Mouse (Mus musculus) kidney, embryonic 16.5 days (tissue): ENCODE data around the gene Pla2g6. TPM values are rescaled to one million over a fixed set of nuclear protein-coding genes. Genes with fewer than 3 reads are reported as not detected.
A peak's percentile ranks its signal among the peaks of the same experiment; 100 is the strongest.

ENCODE experiments used
- ATAC-seq: fragments of 200-750 bp; cut with Nextera tagmentation; 2 replicates; pipeline ENCODE4 v1.8.0; 2017; ENCODE audit warnings: moderate TSS enrichment; ENCODE audit not compliant: low FRiP score, low TSS enrichment
- H3K27ac ChIP-seq: fragments of 300-500 bp; sonication (generic); 2 replicates; pipeline ENCODE4 v1.5.1; 2014; ENCODE audit warnings: low read length
- H3K27me3 ChIP-seq: fragments of 300-500 bp; sonication (generic); 2 replicates; pipeline ENCODE4 v1.6.1; 2014; ENCODE audit warnings: low read length, control low read depth, mixed read lengths; ENCODE audit not compliant: insufficient read depth
- H3K36me3 ChIP-seq: fragments of 300-500 bp; sonication (generic); 2 replicates; pipeline ENCODE4 v1.6.1; 2014; ENCODE audit warnings: low read length, control low read depth, mixed read lengths; ENCODE audit not compliant: insufficient read depth
- H3K4me1 ChIP-seq: fragments of 300-500 bp; sonication (generic); 2 replicates; pipeline ENCODE4 v1.6.1; 2014; ENCODE audit warnings: low read length, control low read depth, mixed read lengths; ENCODE audit not compliant: insufficient read depth
- H3K4me2 ChIP-seq: fragments of 300-500 bp; sonication (generic); replicated peaks from 2 replicates; pipeline ENCODE4 v1.6.1; 2014; ENCODE audit warnings: low read depth, low read length
- H3K4me3 ChIP-seq: fragments of 300-500 bp; sonication (generic); 2 replicates; pipeline ENCODE4 v1.5.1; 2014; ENCODE audit warnings: mild to moderate bottlenecking, low read length
- H3K9ac ChIP-seq: fragments of 300-500 bp; sonication (generic); replicated peaks from 2 replicates; pipeline ENCODE4 v1.6.1; 2014; ENCODE audit warnings: low read length
- H3K9me3 ChIP-seq: fragments of 300-500 bp; sonication (generic); 2 replicates; pipeline ENCODE4 v1.6.1; 2016; ENCODE audit warnings: low read length, control low read depth
- WGBS: fragments of 180-500 bp; shearing (Covaris S2); extraction: QIAGEN DNeasy Blood & Tissue Kit; methylation state at CpG from one replicate; pipeline ENCODE4 v1.1.7; 2014; 5-methylcytosine and 5-hydroxymethylcytosine counted together
- polyA plus RNA-seq: library from polyadenylated mRNA; unstranded; fragments of >200 nt; fragmentation: Nextera tagmentation; extraction: Ambion mirVana; gene quantifications from 2 replicates; pipeline ENCODE4 v1.2.1, GENCODE M21; 2015

Pla2g6 gene
- polyA plus RNA-seq, 1 experiment from 2014 or later, result 18.3 TPM

- Histone ChIP-seq H3K4me1 (no peaks in the 10 kb centered on the region), H3K4me3 (no peak overlapping the region), H3K9ac (no peak overlapping the region), H3K36me3 (no peaks in the 10 kb centered on the region), H3K27ac (no peak overlapping the region), H3K4me2 (no peak overlapping the region), H3K27me3 (no peaks in the 10 kb centered on the region), H3K9me3 (no peaks in the 10 kb centered on the region; the same call in 1 of the 2 replicates)
- 65% methylated on average over 5 of the region's 5 CpGs for WGBS
- ATAC-seq, result no peak
These were observed 10.8 kb upstream of the Pla2g6 start for GRCm38 (mm10) chr15:79338978-79339377.

GRCm38 (mm10) chr15:79335061-79335655 lies 7.0 kb upstream of the Pla2g6 start:
- no peak overlapping the region for H3K9ac ChIP-seq
- H3K4me2 ChIP-seq, result no peak overlapping the region
- no peaks in the 10 kb centered on the region for H3K9me3 ChIP-seq
- H3K27me3 ChIP-seq, result no peaks in the 10 kb centered on the region
- H3K36me3 ChIP-seq, result no peaks in the 10 kb centered on the region
- H3K27ac ChIP-seq, result no peak overlapping the region
- no peak for ATAC-seq
- H3K4me1 ChIP-seq, result no peaks in the 10 kb centered on the region
- 51% methylated on average over 7 of the region's 7 CpGs for WGBS
- no peak overlapping the region for H3K4me3 ChIP-seq

- no peak overlapping the region for H3K4me3 ChIP-seq
- WGBS, result 49% methylated on average over 4 of the region's 4 CpGs
- H3K36me3 ChIP-seq, result no peaks in the 10 kb centered on the region
- no peaks in the 10 kb centered on the region for H3K9me3 ChIP-seq
- no peak for ATAC-seq
- no peak overlapping the region for H3K4me2 ChIP-seq
- H3K4me1 ChIP-seq, result no peaks in the 10 kb centered on the region
- no peak overlapping the region for H3K9ac ChIP-seq
- no peak overlapping the region for H3K27ac ChIP-seq
- no peaks in the 10 kb centered on the region for H3K27me3 ChIP-seq
These were observed 5.2 kb upstream of the Pla2g6 start for GRCm38 (mm10) chr15:79333409-79333808.

GRCm38 (mm10) chr15:79330521-79330920 lies 2.3 kb upstream of the Pla2g6 start:
- no peaks in the 10 kb centered on the region for H3K9me3 ChIP-seq
- ATAC-seq, result no peak
- H3K4me2 ChIP-seq, result no peak overlapping the region
- peak overlapping the region; percentile 2; the same call in 1 of the 2 replicates for H3K27ac ChIP-seq
- no peak overlapping the region for H3K4me3 ChIP-seq
- peaks cover 21% of the 10 kb centered on the region for H3K4me1 ChIP-seq
- WGBS, result 53% methylated on average over 4 of the region's 4 CpGs
- H3K27me3 ChIP-seq, result no peaks in the 10 kb centered on the region
- H3K36me3 ChIP-seq, result no peaks in the 10 kb centered on the region
- H3K9ac ChIP-seq, result no peak overlapping the region

- Histone ChIP-seq H3K27ac (peak overlapping the region; percentile 2; the same call in 1 of the 2 replicates), H3K4me2 (no peak overlapping the region), H3K9me3 (no peaks in the 10 kb centered on the region), H3K9ac (no peak overlapping the region), H3K4me1 (peaks cover 22% of the 10 kb centered on the region), H3K27me3 (no peaks in the 10 kb centered on the region), H3K36me3 (no peaks in the 10 kb centered on the region), H3K4me3 (no peak overlapping the region)
- no peak for ATAC-seq
- WGBS, result 89% methylated on average over 6 of the region's 6 CpGs
These were observed 1.8 kb upstream of the Pla2g6 start for GRCm38 (mm10) chr15:79329979-79330363.

GRCm38 (mm10) chr15:79329346-79329978 lies 1.3 kb upstream of the Pla2g6 start:
- WGBS, result 95% methylated on average over 6 of the region's 6 CpGs

GRCm38 (mm10) chr15:79328939-79329275 lies 717 bp upstream of the Pla2g6 start:
- H3K4me3 ChIP-seq, result no peak overlapping the region
- H3K9ac ChIP-seq, result no peak overlapping the region
- H3K4me2 ChIP-seq, result peak overlapping the region; percentile 84; the same call in 1 of the 2 replicates
- WGBS, result 92% methylated on average over 4 of the region's 4 CpGs
- H3K4me1 ChIP-seq, result peaks cover 28% of the 10 kb centered on the region
- ATAC-seq, result no peak
- no peaks in the 10 kb centered on the region for H3K27me3 ChIP-seq
- H3K27ac ChIP-seq, result no peak overlapping the region; the same call in 1 of the 2 replicates
- H3K36me3 ChIP-seq, result no peaks in the 10 kb centered on the region
- no peaks in the 10 kb centered on the region for H3K9me3 ChIP-seq

More at GRCm38 (mm10) chr15:79329346-79329978, 1.3 kb upstream of the Pla2g6 start:
- no peaks in the 10 kb centered on the region for H3K9me3 ChIP-seq
- H3K9ac ChIP-seq, result no peak overlapping the region
- no peak overlapping the region for H3K4me3 ChIP-seq
- no peaks in the 10 kb centered on the region for H3K36me3 ChIP-seq
- no peak overlapping the region for H3K27ac ChIP-seq
- ATAC-seq, result no peak
- H3K4me2 ChIP-seq, result no peak overlapping the region
- H3K27me3 ChIP-seq, result no peaks in the 10 kb centered on the region
- peaks cover 23% of the 10 kb centered on the region for H3K4me1 ChIP-seq

GRCm38 (mm10) chr15:79326971-79327961 lies 924 bp downstream of the Pla2g6 start:
- peak overlapping the region; percentile 54 for H3K4me3 ChIP-seq
- H3K27me3 ChIP-seq, result no peaks in the 10 kb centered on the region
- no peaks in the 10 kb centered on the region for H3K9me3 ChIP-seq
- 11% methylated on average over 20 of the region's 20 CpGs for WGBS
- no peaks in the 10 kb centered on the region for H3K36me3 ChIP-seq
- peak; percentile 35; the same call in 1 of the 2 replicates for ATAC-seq
- peaks cover 31% of the 10 kb centered on the region for H3K4me1 ChIP-seq
- peak overlapping the region; percentile 76 for H3K9ac ChIP-seq
- H3K4me2 ChIP-seq, result peak overlapping the region; percentile 84
- peak overlapping the region; percentile 91 for H3K27ac ChIP-seq

- no peak overlapping the region for H3K9ac ChIP-seq
- H3K9me3 ChIP-seq, result no peaks in the 10 kb centered on the region
- no peak for ATAC-seq
- H3K4me3 ChIP-seq, result no peak overlapping the region
- H3K4me2 ChIP-seq, result no peak overlapping the region
- no peak overlapping the region for H3K27ac ChIP-seq
- H3K27me3 ChIP-seq, result no peaks in the 10 kb centered on the region
- whole genome bisulfite sequencing, result 20% methylated on average over 4 of the region's 4 CpGs
- H3K36me3 ChIP-seq, result no peaks in the 10 kb centered on the region
- peaks cover 31% of the 10 kb centered on the region for H3K4me1 ChIP-seq
These were observed 1.9 kb downstream of the Pla2g6 start for GRCm38 (mm10) chr15:79326264-79326663.
